Mouse (Mus musculus) gonadal fat pad, adult 2 months (tissue): ENCODE measurements around the gene RPS10-NUDT3. TPM values are rescaled to one million over a fixed set of nuclear protein-coding genes. Genes with fewer than 3 reads are reported as not detected.

ENCODE experiments used
- DNase-seq: peaks from one replicate; pipeline ENCODE4 v3.0.0-alpha.2; 2012; ENCODE audit warnings: low read depth
- polyA plus RNA-seq: library from polyadenylated mRNA; depleted of rRNA; stranded (reverse); fragments of >200 nt; gene quantifications from 2 replicates; pipeline ENCODE4 v1.2.3, GENCODE M21; 2012

RPS10-NUDT3 gene
- polyA plus RNA-seq, 1 experiment = not detected

GRCm38 (mm10) chr17:27610679-27611518 lies 24.1 kb downstream of the RPS10-NUDT3 start:
- no peak for DNase-seq

GRCm38 (mm10) chr17:27609576-27609975 lies 25.4 kb downstream of the RPS10-NUDT3 start:
- no peak for DNase-seq

GRCm38 (mm10) chr17:27603522-27604234 lies 31.3 kb downstream of the RPS10-NUDT3 start:
- DNase-seq = no peak

- DNase-seq = no peak
Measured at GRCm38 (mm10) chr17:27603036-27603435, 32.0 kb downstream of the RPS10-NUDT3 start.

- no peak for DNase-seq
Measured at GRCm38 (mm10) chr17:27600869-27601268, 34.2 kb downstream of the RPS10-NUDT3 start.

GRCm38 (mm10) chr17:27600286-27600685 lies 34.7 kb downstream of the RPS10-NUDT3 start:
- DNase-seq = no peak

- no peak for DNase-seq
Measured at GRCm38 (mm10) chr17:27596376-27597190, 38.4 kb downstream of the RPS10-NUDT3 start.

GRCm38 (mm10) chr17:27595659-27596375 lies 39.2 kb downstream of the RPS10-NUDT3 start:
- no peak for DNase-seq

- DNase-seq = no peak
Measured at GRCm38 (mm10) chr17:27592565-27592910, 42.5 kb downstream of the RPS10-NUDT3 start.

- DNase-seq = no peak
Measured at GRCm38 (mm10) chr17:27591826-27592564, 43.0 kb downstream of the RPS10-NUDT3 start.

GRCm38 (mm10) chr17:27588231-27588630 lies 46.8 kb downstream of the RPS10-NUDT3 start:
- DNase-seq = no peak

- no peak for DNase-seq
Measured at GRCm38 (mm10) chr17:27587252-27587651, 47.8 kb downstream of the RPS10-NUDT3 start.

GRCm38 (mm10) chr17:27586661-27587060 lies 48.4 kb downstream of the RPS10-NUDT3 start:
- no peak for DNase-seq

GRCm38 (mm10) chr17:27583185-27583894 lies 51.7 kb downstream of the RPS10-NUDT3 start:
- no peak for DNase-seq

- DNase-seq = no peak
Measured at GRCm38 (mm10) chr17:27580392-27581068, 54.5 kb downstream of the RPS10-NUDT3 start.

GRCm38 (mm10) chr17:27579816-27580215 lies 55.2 kb downstream of the RPS10-NUDT3 start:
- DNase-seq = no peak

- no peak for DNase-seq
Measured at GRCm38 (mm10) chr17:27578487-27578886, 56.5 kb downstream of the RPS10-NUDT3 start.

GRCm38 (mm10) chr17:27577468-27577867 lies 57.6 kb downstream of the RPS10-NUDT3 start:
- DNase-seq = no peak

GRCm38 (mm10) chr17:27576056-27576455 lies 59.0 kb downstream of the RPS10-NUDT3 start:
- no peak for DNase-seq
